Mouse (Mus musculus): ENCODE measurements around the gene Dnmt3c. TPM values are rescaled to one million over a fixed set of nuclear protein-coding genes. Genes with fewer than 3 reads are reported as not detected.
"Not testable (repeated sequence)": the region's sequence is repeated elsewhere in the genome, so short reads cannot be mapped to it uniquely, and the experiment has no call there.

Dnmt3c gene
- not detected for polyA plus RNA-seq (2017; shearing (Covaris generic))

GRCm38 (mm10) chr2:153696352-153696751 lies at the start of gene Dnmt3c:
Dnmt3c (plus strand) TSS chr2:153696652.
- ATAC-seq: no peak

DNA sequence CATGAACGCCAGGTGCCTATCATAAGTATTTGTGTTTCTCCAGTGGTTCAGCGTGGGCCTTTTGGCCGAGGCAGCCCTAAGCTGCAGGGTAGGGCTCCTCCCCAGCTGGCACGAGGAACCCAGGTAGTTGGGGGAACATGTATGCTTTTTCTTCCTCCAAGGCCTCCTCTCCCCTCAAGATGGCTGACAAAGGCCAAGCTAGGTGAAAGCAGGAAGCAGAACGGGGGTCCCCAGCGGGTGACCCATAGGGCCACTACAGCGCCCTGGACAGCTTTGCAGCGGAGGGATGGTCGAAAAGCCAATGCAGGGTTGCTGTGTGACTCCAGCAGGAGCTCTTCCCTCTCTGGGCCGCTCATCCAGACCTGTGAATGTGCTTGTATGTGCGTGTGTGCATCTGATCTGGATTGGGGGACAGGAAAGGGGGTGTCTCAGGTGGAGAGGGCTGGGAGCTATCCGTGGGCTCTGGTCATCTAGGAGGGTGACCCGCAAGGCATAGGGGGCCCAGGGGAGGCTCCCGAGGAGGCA lies 47.6 kb upstream of the Dnmt3c start:
- no peak for ATAC-seq

- ATAC-seq: peak; percentile 69
These were observed 47.0 kb upstream of the Dnmt3c start, which contains the start of gene Dnmt3b for GRCm38 (mm10) chr2:153649298-153650013. Dnmt3b (plus strand) TSS chr2:153649450.

- ATAC-seq: peak; percentile 22
These were observed 46.3 kb upstream of the Dnmt3c start for GRCm38 (mm10) chr2:153650014-153650687.

GRCm38 (mm10) chr2:153651681-153652080 lies 44.8 kb upstream of the Dnmt3c start:
- no peak for ATAC-seq

GRCm38 (mm10) chr2:153657659-153658058 lies 38.8 kb upstream of the Dnmt3c start:
- not testable (repeated sequence) for ATAC-seq

GRCm38 (mm10) chr2:153660616-153661015 lies 35.8 kb upstream of the Dnmt3c start:
- no peak for ATAC-seq

DNA sequence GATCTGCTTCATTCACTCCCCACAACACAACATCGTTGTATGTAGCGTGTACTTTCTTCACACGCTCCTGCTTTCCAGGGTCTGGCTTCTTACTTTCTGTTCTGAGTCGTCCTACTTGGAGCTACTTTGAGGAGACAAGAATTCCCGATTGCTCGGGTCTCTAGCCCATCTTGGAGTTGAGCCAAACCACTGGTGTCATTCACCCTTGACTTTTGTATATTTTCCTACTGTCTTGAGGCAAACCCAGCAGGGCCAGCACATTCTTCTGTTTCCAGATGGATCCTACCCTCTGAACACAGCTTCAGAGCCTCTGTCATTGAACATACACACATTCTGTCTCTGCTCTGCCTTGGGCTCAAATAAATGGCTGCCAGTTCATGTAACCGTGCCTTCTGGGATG lies 31.1 kb upstream of the Dnmt3c start:
- ATAC-seq: no peak

- ATAC-seq: no peak
These were observed 27.6 kb upstream of the Dnmt3c start for GRCm38 (mm10) chr2:153668754-153669376.

- ATAC-seq: no peak
These were observed 26.3 kb upstream of the Dnmt3c start for GRCm38 (mm10) chr2:153670111-153670510.

DNA sequence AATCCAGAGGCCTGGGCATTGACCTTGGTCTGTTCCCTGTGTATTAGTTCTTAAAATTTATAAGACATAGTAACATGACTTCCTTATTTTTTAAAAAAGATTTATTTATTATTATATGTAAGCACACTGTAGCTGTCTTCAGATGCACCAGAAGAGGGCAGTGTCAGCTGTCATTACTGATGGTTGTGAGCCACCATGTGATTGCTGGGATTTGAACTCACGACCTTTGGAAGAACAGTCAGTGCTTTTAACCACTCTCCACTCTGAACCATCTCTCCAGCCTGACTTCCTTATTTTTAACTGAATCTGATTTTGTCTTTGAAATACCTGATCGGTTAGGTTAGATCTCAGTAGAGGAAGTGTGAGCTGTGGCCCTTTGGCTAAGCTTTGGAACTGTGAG lies 23.8 kb upstream of the Dnmt3c start:
- ATAC-seq: no peak

DNA sequence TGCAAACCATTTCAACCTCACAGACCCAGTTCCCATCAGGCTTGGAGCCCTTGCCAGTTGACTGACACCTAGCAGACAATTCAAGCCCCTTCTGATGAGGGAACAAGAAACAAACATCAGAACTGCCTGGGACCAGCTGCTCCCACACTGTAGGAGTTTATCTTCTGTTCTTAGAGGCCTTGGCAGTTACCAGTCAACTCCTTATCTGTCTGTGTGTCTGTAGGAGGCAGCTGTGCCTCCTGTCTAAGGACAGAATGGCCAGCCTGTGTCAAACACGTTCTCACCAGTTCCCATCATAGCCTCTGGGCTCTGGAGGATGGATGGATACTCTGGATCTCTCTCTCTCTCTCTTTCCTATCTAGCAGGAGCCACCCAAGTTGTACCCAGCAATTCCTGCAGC lies 21.1 kb upstream of the Dnmt3c start:
- ATAC-seq: not testable (repeated sequence)

DNA sequence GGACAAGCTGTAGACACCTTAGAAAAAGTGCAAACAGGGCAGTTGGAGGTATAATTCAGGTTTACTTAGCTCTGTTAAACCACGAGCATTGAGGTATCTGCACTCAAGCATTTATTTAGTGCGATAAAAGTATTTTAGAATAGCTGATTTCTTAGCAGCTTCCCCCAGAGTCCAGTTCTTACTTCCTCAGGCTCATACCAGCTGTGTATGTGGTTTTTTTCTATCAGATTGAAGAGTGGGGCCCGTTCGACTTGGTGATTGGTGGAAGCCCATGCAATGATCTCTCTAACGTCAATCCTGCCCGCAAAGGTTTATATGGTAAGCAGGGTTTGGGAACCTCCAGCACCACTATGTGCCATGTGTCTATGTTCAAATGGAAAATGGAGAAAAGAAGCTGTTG lies 19.5 kb upstream of the Dnmt3c start:
- ATAC-seq: no peak

DNA sequence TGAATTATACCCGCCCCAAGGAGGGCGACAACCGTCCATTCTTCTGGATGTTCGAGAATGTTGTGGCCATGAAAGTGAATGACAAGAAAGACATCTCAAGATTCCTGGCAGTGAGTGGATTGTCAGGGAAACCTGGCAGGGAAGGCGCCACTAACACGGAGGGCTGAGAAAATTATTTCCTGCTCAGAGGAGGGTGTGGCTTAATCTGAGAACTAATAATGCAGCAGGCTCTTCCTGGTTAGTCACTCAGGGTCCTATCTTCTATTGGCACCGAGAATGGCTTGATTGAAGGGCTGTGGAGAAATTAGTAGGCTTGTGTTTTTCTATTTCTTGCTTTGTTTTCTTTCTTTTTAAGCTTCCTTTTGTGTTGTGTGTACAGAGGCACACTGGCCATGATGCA lies 18.9 kb upstream of the Dnmt3c start:
- ATAC-seq: no peak

DNA sequence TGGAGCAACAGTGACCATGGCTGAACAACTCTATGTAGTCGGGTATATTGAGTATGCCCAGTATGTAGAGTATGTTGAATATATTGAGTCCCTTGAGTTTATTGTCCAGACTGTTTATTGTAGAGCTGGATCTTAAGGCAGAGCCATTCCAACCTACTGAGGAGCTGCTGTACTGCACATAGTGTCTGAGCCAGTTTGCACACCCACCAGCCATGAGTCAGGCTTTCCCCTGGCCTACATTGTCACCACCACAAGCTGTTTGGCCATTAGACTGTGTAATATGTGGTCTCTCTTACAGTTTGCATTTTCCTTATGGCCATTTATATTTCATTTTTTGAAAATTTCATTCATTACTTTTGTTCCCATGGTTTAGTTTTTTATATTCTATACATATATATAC lies 16.5 kb upstream of the Dnmt3c start:
- ATAC-seq: no peak

- ATAC-seq: not testable (repeated sequence)
These were observed 3.0 kb upstream of the Dnmt3c start for GRCm38 (mm10) chr2:153693413-153693812.

DNA sequence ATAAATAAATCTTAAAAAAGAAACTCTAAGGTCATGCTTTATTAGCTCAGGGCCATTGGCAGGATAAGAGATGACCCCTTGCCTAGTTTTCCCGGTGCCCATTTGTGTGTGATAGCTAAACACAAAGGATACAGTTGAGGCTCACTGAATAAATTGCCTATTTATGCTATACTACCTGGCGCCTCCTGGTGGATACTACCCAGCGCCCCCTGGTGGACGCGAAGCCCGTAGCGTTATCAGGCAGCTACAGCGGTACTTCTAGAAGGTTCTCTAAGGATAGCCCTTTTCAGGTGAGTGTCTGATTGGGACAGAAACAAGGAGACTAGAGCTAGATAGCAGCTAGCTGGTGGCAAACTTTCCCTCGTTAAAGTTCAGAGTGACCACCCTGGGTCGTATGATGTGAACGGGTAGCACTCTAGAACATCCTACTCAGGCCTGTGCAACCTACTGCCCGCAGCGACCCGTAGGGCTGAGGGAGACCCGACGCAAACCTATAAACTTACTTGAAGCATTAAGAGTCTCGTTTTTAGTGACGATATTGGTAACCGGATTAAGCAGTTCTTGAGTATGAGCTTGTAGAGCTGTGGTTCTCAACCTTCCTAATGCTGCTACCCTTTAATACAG lies 1.9 kb upstream of the Dnmt3c start:
- ATAC-seq: no peak

DNA sequence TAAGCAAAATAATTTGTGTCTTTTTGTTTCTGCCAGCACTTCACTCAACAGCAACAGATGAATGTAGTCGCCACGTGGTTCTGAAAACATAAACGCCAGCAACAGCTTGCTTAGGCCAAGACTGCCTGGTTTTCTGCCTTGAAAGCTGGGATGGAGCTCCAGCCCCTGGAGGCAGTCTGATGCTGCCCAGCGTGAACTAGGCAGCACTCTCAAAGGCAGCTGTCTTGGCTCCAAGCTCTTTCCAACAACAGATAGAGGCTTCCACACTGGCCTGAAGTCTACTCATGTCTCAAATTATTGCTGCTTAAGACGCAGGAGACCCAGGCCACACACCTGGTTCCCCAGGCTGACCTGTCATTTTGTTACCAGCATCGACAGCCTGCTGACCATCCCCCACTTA lies 6.9 kb downstream of the Dnmt3c start:
- no peak for ATAC-seq

- no peak for ATAC-seq
These were observed 14.4 kb downstream of the Dnmt3c start for GRCm38 (mm10) chr2:153710701-153711330.

DNA sequence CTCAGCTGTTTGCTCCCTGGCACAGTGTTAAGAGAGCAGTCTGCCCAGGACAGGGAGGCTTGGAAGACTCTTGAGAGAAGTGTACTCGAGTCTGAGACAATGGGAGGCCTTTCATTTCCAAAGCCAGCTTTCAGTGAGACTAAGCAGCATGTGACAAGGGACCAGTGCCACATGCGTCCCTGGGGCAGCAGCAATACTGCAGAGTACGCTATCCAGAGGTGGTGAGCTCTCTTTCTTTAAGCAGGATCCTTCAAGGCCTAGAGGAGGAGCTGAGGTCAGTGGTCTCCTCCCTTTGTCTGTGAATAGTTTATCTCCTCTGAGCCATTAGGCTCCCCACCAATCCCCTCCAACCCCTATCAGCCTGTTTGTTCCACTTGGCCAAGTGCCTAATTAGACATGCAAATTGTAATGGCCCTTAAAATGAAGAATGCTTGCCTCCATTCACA lies 16.2 kb downstream of the Dnmt3c start:
- no peak for ATAC-seq

GRCm38 (mm10) chr2:153713227-153713626 lies 16.8 kb downstream of the Dnmt3c start:
- no peak for ATAC-seq

DNA sequence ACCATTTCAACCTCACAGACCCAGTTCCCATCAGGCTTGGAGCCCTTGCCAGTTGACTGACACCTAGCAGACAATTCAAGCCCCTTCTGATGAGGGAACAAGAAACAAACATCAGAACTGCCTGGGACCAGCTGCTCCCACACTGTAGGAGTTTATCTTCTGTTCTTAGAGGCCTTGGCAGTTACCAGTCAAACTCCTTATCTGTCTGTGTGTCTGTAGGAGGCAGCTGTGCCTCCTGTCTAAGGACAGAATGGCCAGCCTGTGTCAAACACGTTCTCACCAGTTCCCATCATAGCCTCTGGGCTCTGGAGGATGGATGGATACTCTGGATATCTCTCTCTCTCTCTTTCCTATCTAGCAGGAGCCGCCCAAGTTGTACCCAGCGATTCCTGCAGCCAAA lies 21.4 kb downstream of the Dnmt3c start:
- ATAC-seq: not testable (repeated sequence)
